Mouse (Mus musculus): ENCODE results near the gene Akap12. TPM values are rescaled to one million over a fixed set of nuclear protein-coding genes. Genes with fewer than 3 reads are reported as not detected.

Akap12 gene
- polyA plus RNA-seq, 1 experiment from 2014 or later, result 79.2 TPM

- ATAC-seq (ENCODE audit: low FRiP score, low read depth), result no peak
- no peaks in the 10 kb centered on the region for H3K27me3 ChIP-seq
- 43% methylated on average over 3 of the region's 3 CpGs for WGBS
- no peak overlapping the region for H3K4me2 ChIP-seq (replicated peaks)
- H3K27ac ChIP-seq (replicated peaks), result no peak overlapping the region
- H3K4me3 ChIP-seq, result no peak overlapping the region
- H3K36me3 ChIP-seq, result no peaks in the 10 kb centered on the region
- no peaks in the 10 kb centered on the region for H3K4me1 ChIP-seq
- no peaks in the 10 kb centered on the region for H3K9me3 ChIP-seq
- no peak overlapping the region for H3K9ac ChIP-seq (replicated peaks)
Measured at GRCm38 (mm10) chr10:4289636-4290035, 23.5 kb downstream of the Akap12 start.

GRCm38 (mm10) chr10:4290145-4290544, 24.0 kb downstream of the Akap12 start:
- H3K9ac ChIP-seq (replicated peaks), result no peak overlapping the region
- no peak overlapping the region for H3K4me3 ChIP-seq
- ATAC-seq (ENCODE audit: low FRiP score, low read depth), result no peak
- no peaks in the 10 kb centered on the region for H3K9me3 ChIP-seq
- WGBS, result 43% methylated on average over 3 of the region's 3 CpGs
- no peaks in the 10 kb centered on the region for H3K36me3 ChIP-seq
- no peaks in the 10 kb centered on the region for H3K27me3 ChIP-seq
- no peak overlapping the region for H3K27ac ChIP-seq (replicated peaks)
- no peaks in the 10 kb centered on the region for H3K4me1 ChIP-seq
- no peak overlapping the region for H3K4me2 ChIP-seq (replicated peaks)

- Histone ChIP-seq H3K4me2 (replicated peaks) (no peak overlapping the region), H3K9ac (replicated peaks) (no peak overlapping the region), H3K27me3 (no peaks in the 10 kb centered on the region), H3K4me3 (no peak overlapping the region), H3K27ac (replicated peaks) (no peak overlapping the region), H3K4me1 (no peaks in the 10 kb centered on the region), H3K9me3 (no peaks in the 10 kb centered on the region), H3K36me3 (no peaks in the 10 kb centered on the region)
- WGBS, result 90% methylated on average over 6 of the region's 6 CpGs
- ATAC-seq (ENCODE audit: low FRiP score, low read depth), result no peak
Measured at GRCm38 (mm10) chr10:4290561-4290960, 24.4 kb downstream of the Akap12 start.

GRCm38 (mm10) chr10:4293418-4293817, 27.2 kb downstream of the Akap12 start:
- Histone ChIP-seq H3K36me3 (no peaks in the 10 kb centered on the region), H3K27me3 (no peaks in the 10 kb centered on the region), H3K4me1 (no peaks in the 10 kb centered on the region), H3K9ac (replicated peaks) (no peak overlapping the region), H3K27ac (replicated peaks) (no peak overlapping the region), H3K4me2 (replicated peaks) (no peak overlapping the region), H3K9me3 (no peaks in the 10 kb centered on the region), H3K4me3 (no peak overlapping the region)
- ATAC-seq (ENCODE audit: low FRiP score, low read depth), result no peak
- 89% methylated on average over 4 of the region's 4 CpGs for WGBS

GRCm38 (mm10) chr10:4303558-4303957, 37.4 kb downstream of the Akap12 start:
- H3K36me3 ChIP-seq, result no peaks in the 10 kb centered on the region
- no peak overlapping the region for H3K27ac ChIP-seq (replicated peaks)
- no peak for ATAC-seq (ENCODE audit: low FRiP score, low read depth)
- 78% methylated on average over 5 of the region's 5 CpGs for WGBS
- H3K9me3 ChIP-seq, result no peaks in the 10 kb centered on the region
- no peaks in the 10 kb centered on the region for H3K27me3 ChIP-seq
- no peak overlapping the region for H3K9ac ChIP-seq (replicated peaks)
- 0 out of 2 replicates have a peak, but pooled peaks cover 4% of the 10 kb centered on the region for H3K4me1 ChIP-seq
- H3K4me3 ChIP-seq, result no peak overlapping the region
- H3K4me2 ChIP-seq (replicated peaks), result no peak overlapping the region

GRCm38 (mm10) chr10:4323885-4324284, 57.7 kb downstream of the Akap12 start:
- 82% methylated on average over 8 of the region's 8 CpGs for WGBS

GRCm38 (mm10) chr10:4325562-4325961, 59.4 kb downstream of the Akap12 start:
- H3K4me1 ChIP-seq, result 0 out of 2 replicates have a peak, but pooled peaks cover 2% of the 10 kb centered on the region
- WGBS, result 68% methylated on average over 5 of the region's 5 CpGs
- H3K9me3 ChIP-seq, result no peaks in the 10 kb centered on the region
- H3K4me2 ChIP-seq (replicated peaks), result no peak overlapping the region
- H3K27ac ChIP-seq (replicated peaks), result no peak overlapping the region
- no peak overlapping the region for H3K9ac ChIP-seq (replicated peaks)
- no peaks in the 10 kb centered on the region for H3K27me3 ChIP-seq
- ATAC-seq (ENCODE audit: low FRiP score, low read depth), result no peak
- no peak overlapping the region for H3K4me3 ChIP-seq
- H3K36me3 ChIP-seq, result no peaks in the 10 kb centered on the region

More at GRCm38 (mm10) chr10:4323885-4324284, 57.7 kb downstream of the Akap12 start:
- Histone ChIP-seq H3K36me3 (no peaks in the 10 kb centered on the region), H3K27ac (replicated peaks) (no peak overlapping the region), H3K4me3 (no peak overlapping the region), H3K9ac (replicated peaks) (no peak overlapping the region), H3K27me3 (no peaks in the 10 kb centered on the region), H3K4me2 (replicated peaks) (no peak overlapping the region), H3K9me3 (no peaks in the 10 kb centered on the region), H3K4me1 (no peaks in the 10 kb centered on the region)
- ATAC-seq (ENCODE audit: low FRiP score, low read depth), result no peak

- 33% methylated on average over 1 of the region's 1 CpGs for WGBS
Measured at GRCm38 (mm10) chr10:4327716-4328115, 61.5 kb downstream of the Akap12 start.

GRCm38 (mm10) chr10:4332228-4332979, 66.2 kb downstream of the Akap12 start:
- Histone ChIP-seq H3K9me3 (no peaks in the 10 kb centered on the region), H3K4me3 (no peak overlapping the region), H3K36me3 (no peaks in the 10 kb centered on the region), H3K4me2 (replicated peaks) (no peak overlapping the region), H3K27me3 (no peaks in the 10 kb centered on the region), H3K4me1 (0 out of 2 replicates have a peak, but pooled peaks cover 2% of the 10 kb centered on the region), H3K27ac (replicated peaks) (no peak overlapping the region), H3K9ac (replicated peaks) (no peak overlapping the region)
- ATAC-seq (ENCODE audit: low FRiP score, low read depth), result no peak
- 67% methylated on average over 7 of the region's 7 CpGs for WGBS

More at GRCm38 (mm10) chr10:4327716-4328115, 61.5 kb downstream of the Akap12 start:
- H3K9me3 ChIP-seq, result no peaks in the 10 kb centered on the region
- no peaks in the 10 kb centered on the region for H3K36me3 ChIP-seq
- no peak for ATAC-seq (ENCODE audit: low FRiP score, low read depth)
- no peaks in the 10 kb centered on the region for H3K27me3 ChIP-seq
- H3K4me3 ChIP-seq, result no peak overlapping the region
- no peak overlapping the region for H3K9ac ChIP-seq (replicated peaks)
- H3K4me1 ChIP-seq, result 0 out of 2 replicates have a peak, but pooled peaks cover 2% of the 10 kb centered on the region
- H3K27ac ChIP-seq (replicated peaks), result no peak overlapping the region
- H3K4me2 ChIP-seq (replicated peaks), result no peak overlapping the region

- H3K4me2 ChIP-seq (replicated peaks), result peak overlapping the region; percentile 54
Measured at GRCm38 (mm10) chr10:4333319-4333718, 67.1 kb downstream of the Akap12 start.

GRCm38 (mm10) chr10:4334039-4334683, 68.0 kb downstream of the Akap12 start:
- Histone ChIP-seq H3K27ac (replicated peaks) (no peak overlapping the region), H3K4me3 (peak overlapping the region; percentile 29), H3K27me3 (no peaks in the 10 kb centered on the region), H3K4me2 (replicated peaks) (peak overlapping the region; percentile 54), H3K36me3 (no peaks in the 10 kb centered on the region), H3K9ac (replicated peaks) (0 out of 2 replicates have a peak overlapping the region, but pooled peaks have one; percentile 11), H3K9me3 (no peaks in the 10 kb centered on the region), H3K4me1 (0 out of 2 replicates have a peak, but pooled peaks cover 5% of the 10 kb centered on the region)
- 8% methylated on average over 27 of the region's 27 CpGs for WGBS
- ATAC-seq (ENCODE audit: low FRiP score, low read depth), result peak; percentile 84

More at GRCm38 (mm10) chr10:4333319-4333718, 67.1 kb downstream of the Akap12 start:
- no peak overlapping the region for H3K27ac ChIP-seq (replicated peaks)
- H3K9me3 ChIP-seq, result no peaks in the 10 kb centered on the region
- H3K4me1 ChIP-seq, result 0 out of 2 replicates have a peak, but pooled peaks cover 2% of the 10 kb centered on the region
- no peaks in the 10 kb centered on the region for H3K27me3 ChIP-seq
- no peak overlapping the region for H3K9ac ChIP-seq (replicated peaks)
- peak; percentile 42; the same call in 1 of the 2 replicates for ATAC-seq (ENCODE audit: low FRiP score, low read depth)
- no peaks in the 10 kb centered on the region for H3K36me3 ChIP-seq
- 4% methylated on average over 8 of the region's 8 CpGs for WGBS
- no peak overlapping the region for H3K4me3 ChIP-seq

GRCm38 (mm10) chr10:4338863-4339461, 72.8 kb downstream of the Akap12 start:
- ATAC-seq (ENCODE audit: low FRiP score, low read depth), result no peak
- no peak overlapping the region for H3K9ac ChIP-seq (replicated peaks)
- H3K27ac ChIP-seq (replicated peaks), result no peak overlapping the region
- 0 out of 2 replicates have a peak, but pooled peaks cover 3% of the 10 kb centered on the region for H3K4me1 ChIP-seq
- H3K27me3 ChIP-seq, result no peaks in the 10 kb centered on the region
- WGBS, result 52% methylated on average over 15 of the region's 15 CpGs
- H3K9me3 ChIP-seq, result no peaks in the 10 kb centered on the region
- no peaks in the 10 kb centered on the region for H3K36me3 ChIP-seq
- H3K4me2 ChIP-seq (replicated peaks), result no peak overlapping the region
- H3K4me3 ChIP-seq, result no peak overlapping the region

Data from midbrain, embryonic 12.5 days (tissue).